Mouse (Mus musculus): ENCODE data around the gene Palld.

Palld gene

DNA sequence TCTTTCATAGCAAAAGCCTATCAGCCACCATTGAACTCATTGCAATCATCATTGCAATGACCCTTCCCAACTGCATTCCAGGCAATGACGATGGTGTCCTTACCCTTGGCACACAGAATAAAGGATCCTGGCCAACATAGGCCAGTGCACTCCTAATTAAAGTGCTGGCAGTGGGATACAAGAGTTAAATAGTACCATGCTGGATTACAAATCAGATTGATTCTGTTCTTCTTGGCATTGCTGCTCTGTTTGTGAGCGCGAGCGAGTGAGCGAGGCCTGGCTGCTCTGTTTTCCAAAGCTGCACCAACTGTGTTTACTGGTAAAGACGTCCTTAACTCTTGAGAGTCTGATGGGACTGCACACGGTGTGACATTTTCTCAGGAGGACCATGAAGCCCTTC, 37.1 kb downstream of the Palld start:
- no peak for DNase-seq

DNA sequence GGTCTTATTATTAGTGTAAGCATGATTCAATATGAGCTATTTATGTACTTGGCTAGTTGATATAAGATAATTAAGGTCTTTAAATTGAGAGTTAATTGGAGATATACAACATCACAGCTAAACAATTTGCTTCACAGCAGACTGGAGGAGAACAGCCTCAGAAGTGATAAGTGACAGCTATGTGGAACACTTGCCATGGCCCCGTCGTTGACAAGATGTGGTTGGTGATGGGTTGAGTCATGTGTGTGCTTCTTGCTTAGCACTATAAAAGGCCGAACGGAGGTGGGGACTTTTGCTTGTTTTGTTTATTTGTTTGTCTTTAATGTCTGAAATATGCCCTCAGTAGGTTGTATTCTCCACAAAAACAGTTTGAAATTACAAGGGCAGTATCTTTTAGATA, 51.2 kb downstream of the Palld start:
- DNase-seq, result no peak

DNA sequence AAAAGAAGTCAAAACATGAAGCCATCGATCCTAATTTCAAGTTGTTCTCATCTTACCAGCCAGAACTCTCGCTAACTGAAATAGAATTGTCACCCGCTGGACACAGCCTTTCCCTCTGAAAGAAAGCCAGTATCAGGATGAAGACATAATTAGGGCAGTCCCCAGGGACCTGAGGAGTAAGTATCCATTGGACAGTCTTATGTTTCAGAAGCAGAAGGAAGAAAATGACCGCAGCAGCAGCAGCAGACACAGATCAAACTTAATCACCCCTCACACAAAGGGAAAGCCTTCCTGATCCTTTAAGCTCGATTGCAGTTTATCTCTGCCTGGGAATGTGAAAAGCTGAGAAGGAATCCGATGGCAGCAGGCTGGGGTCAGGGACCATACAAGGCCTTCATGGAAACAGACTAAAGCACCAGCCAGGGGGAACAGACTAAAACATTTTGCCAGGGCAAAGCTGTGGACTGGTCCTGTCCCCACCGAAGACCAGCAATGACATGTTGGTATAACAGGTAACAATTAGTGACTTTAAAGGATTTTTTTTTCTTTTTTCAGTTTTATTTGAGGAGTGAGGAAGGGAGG, 53.8 kb downstream of the Palld start:
- DNase-seq, result no peak

DNA sequence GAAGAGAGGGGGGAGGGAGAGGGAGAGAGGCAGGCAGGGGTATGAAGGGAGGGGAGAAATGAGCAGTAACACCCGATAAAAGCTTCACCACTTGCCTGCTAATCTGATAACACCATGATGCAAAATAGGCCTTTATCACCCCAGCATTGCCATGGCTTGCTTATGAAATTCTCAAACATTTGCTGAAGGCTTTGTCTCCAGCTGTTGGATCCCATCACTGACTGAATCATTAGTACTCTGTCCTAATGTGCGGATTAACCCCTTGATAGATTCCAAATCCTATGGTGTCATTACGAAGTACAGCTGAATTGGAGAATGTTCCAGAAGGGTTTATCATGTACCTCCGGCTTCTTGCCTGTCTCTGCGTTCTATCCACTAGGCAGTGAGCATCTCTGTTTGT, 55.0 kb downstream of the Palld start:
- no peak for DNase-seq

DNA sequence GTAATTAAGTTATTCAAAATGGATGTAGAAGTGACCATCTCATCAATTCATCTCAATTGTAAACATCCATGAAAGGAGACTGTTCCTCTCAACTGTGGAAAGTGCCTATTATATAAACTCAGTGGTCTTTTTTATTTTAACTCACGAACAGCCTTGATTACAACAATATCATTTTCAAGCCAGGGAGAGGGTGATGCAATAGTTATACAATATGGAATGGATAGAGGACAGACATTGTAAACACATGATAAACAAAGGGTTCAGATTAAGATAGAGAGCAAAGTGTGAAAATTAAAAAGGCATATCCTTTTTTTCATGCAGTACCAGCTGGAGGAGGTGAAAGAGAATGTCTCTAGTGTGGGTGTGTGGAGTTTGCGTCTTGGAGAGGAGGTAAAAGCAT, 57.5 kb downstream of the Palld start:
- no peak for DNase-seq

DNA sequence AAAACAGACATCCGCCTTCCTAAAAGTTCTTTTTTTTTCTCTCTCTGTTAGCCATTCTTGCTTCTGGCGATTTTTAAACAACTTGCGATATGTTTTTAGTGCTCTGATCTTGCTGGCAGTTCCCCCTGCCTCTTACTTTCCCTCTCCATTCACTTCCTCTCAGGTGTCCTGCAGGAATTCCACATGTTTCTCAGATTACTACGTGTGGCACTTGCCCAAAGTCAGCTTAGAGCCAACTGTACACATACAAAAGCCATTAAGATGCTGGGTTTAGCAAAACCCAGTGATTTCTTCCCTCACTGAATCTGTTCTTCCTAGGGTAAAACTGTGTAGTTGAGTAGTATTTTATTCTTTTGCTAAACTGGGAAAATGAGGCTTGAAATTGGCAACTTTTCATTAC, 57.9 kb downstream of the Palld start:
- no peak for DNase-seq

DNA sequence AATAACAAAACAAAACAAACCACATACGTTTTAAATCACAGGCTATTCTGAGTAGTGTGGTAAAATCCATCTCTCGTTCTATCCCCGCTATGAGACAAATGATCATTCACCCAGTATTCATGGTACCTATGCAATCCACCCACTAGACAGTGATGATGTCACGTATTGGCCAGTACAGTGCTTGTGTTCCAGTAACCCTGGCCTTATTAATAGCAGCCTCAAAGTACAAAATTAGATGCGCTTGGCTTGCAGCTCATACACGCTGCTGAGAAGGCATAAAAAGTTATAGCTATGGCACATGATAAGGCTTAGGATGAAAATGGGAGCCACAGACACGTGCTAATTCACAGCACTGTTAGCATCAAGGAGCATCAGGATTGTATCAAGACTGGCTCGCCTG, 58.7 kb downstream of the Palld start:
- no peak for DNase-seq

DNA sequence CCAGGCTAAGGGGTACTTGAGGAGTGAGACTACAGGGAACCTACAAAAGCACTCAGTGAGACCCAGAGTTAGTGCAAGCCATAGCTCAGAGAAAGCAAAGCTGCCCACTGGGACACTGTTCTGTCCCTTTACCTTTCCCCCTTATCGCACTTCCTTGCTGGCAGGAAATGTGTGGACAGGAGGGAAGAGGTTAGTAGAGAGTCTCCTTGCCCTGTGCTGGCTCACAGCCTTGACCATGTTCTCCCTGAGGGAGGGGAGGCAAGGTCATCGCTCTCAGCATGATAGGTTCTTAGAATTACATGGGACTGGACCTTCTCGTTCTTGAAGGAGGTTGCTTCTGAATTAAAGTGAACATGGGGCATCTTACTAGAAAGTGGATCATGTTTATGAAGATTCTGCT, 69.3 kb downstream of the Palld start:
- no peak for DNase-seq

DNA sequence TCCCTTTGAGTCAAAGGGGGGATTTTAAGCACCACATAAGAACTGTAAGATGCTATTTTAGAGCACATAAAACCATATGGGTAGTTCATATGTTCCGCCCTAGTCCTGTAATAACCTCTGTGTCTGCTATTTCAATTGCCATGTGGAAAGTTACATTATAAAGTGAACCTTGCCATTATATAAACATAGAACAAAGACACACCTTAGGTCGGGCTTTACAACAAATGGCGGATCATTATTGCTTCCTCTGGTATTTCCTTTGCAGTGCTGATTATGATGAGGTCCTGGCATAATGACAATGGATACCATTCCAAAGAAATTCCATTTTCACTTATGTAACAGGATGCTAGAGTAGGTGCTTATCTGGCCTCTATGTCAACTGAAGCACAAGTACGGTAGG, 70.5 kb downstream of the Palld start:
- no peak for DNase-seq

DNA sequence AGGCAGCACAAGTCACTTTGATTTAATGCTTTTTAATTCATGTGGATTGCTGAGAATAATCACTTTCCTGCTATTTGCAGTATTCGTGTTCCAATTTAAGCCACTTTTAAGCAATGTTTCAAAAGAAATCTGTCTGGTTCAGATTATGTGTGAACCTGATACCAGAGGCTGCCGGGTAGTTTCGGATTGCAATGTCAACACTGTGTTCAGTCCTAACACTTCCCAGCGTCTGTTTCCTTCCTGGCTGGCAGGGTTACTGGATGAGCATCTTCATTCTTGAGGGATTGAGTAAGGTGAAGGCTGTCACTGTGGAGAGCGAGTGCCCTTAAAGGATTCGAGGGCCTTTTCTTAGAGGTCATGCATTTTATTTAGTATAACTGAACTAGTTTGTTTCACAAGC, 71.7 kb downstream of the Palld start:
- DNase-seq, result peak in 1 of 2 experiments; percentile 9

DNA sequence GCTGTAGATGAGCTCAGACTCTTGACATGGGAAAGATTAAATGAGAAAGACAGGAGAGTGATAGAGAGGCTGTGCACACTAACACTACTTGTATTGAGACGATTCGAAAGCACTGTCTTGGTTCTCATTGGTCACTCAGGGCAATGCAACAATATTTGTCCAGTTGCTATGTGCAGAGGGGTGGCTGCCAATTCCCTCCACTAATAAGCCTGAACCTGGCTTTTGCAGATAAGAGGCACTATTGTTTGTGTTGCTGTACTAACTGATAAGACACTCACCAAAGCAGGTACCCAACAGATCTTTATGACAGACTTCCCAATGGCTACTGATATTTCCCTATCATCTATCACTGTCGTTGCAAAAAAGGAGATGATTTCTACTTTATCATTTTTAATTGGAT, 77.9 kb downstream of the Palld start:
- no peak for DNase-seq

DNA sequence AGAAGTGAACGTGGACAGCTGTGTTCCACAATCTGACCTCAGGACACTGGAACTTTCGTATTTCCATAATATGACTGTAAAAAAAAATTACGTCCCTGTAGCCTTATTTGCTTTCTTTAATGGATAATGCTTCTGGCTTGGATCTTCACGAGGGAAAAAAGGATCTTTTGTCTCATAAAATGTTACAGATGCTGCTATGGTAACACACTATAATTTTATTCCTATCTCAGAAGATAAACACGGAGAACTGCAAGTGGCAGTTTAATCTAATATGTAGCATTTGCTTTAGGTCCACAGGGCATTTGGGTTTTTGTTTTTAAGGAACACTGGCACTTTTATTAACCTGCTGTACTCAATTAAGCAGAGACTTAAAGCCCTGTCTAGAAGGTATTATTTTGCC, 79.3 kb downstream of the Palld start:
- DNase-seq, result no peak

DNA sequence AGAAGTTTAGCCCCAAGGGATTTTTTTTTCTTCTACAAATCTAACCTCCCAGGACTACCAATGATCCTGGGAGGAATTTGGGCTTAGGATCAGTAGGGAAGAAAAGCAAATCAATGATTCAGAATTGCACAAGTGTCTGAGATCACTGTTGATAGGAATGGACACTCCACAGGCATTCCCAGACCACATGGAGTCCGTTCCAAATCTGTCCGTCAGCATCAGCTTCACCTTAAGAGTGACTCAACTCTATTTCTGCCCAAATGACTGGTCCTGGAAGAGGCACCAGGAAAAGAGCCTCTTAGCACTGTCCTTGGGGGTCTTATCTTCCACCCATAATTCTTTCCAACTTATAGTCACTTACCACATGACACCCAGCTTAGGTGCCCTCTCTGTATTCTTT, 98.7 kb downstream of the Palld start:
- DNase-seq, result no peak

DNA sequence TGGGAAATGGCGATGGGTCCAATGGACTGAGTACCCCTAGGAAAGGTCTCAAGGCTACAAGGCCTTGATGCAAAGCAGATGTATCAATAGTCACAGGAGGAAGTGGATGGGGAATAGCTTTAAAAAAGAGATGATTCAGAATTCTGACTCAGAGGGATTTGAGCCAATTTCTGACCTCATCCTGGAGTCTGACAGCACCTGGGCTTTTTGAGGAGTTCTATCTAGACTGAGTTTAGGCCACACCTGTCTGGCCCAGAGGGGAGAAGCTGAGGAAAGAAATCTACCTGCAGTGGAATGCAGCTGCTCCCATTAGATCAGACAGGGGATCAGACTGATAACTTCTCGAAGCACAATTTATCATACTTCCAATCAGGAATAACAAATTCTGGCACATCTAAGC, 99.7 kb downstream of the Palld start:
- no peak for DNase-seq

DNA sequence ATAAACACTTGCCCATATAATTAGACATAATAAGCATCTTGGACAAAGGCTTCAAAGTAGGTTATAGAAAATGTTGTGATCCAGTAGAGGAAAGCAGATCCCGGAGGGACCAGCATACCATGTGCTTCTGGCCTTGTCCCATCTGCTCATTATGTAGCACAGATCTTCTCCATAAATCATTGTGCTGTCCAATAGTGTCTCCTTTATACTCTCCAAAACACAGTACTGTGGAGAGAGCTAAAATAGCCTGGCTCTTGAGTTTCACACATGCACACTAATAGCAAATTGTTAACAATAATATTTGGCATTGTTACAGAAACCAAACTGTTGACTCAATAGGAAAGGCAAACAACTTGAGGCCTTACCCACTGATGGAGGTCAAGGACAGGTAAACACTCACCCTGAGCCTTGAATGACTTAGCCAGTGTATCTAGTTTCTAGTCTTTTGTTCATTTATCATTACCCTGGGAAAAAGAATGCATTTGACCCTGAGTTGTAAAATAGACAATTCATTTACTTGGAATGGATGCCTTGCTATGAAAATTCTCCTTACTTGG, 105.0 kb downstream of the Palld start:
- DNase-seq, result no peak

DNA sequence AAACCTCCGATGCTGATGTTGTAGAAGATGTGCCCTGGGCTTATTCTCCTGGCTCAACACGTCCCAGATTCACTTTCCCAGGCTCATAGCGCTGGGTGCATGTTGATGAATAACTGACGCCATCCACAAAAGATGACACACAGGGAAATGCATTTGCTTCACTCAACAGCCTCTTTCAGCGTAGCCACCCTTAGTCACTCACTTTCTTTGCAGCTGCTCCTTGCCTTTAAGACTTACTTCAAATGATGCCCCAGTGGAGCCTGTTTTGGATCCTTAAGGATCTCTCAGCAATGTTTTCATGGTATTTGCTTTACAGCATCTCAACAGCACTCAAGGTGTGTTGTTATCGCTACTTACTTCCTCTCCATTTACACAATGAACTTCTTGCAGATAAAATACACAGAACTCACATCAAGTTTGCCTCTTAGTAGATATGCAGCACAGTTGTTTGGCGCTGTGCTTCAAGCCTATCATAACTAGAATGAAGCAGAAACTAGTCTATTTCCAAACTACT, 105.9 kb downstream of the Palld start:
- peak in 1 of 2 experiments; percentile 4 for DNase-seq

DNA sequence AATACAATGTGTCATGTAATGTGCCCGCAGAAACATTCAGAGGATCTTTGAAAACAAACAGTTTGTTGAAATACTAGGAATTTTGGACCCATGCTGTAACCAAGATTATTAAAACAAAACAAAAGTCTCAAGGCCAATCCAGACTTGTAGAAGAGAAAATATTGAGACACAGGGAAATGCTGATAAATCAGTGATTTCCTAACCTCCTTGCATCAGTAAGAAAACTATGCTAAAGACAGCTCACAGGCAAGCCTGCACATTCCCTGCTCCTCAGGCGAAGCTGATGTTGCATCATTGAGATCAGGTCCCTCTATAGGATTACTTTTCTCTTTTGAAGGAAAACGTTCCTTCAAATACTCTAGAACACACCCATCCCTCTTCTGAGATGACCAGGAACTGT, 112.5 kb downstream of the Palld start:
- DNase-seq, result no peak

DNA sequence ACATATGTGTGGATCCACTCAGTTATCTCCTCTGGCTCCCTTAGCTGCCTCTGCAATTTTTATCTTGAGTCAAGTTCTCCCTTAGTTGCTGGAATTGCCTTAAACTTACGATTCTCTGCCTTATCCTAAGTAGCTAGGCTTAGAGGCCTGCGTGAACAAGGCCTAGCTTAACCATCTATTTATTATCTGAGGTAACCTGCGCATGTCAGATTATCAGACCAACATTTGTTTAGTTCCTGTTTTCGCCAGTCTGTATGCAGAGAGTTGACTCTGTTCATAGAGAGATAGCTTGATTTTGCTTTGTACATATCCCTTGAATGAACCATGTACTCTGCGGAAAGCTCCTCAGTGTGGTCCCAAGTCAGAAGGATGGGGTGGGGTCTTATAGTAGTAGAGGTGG, 113.2 kb downstream of the Palld start:
- DNase-seq, result no peak

DNA sequence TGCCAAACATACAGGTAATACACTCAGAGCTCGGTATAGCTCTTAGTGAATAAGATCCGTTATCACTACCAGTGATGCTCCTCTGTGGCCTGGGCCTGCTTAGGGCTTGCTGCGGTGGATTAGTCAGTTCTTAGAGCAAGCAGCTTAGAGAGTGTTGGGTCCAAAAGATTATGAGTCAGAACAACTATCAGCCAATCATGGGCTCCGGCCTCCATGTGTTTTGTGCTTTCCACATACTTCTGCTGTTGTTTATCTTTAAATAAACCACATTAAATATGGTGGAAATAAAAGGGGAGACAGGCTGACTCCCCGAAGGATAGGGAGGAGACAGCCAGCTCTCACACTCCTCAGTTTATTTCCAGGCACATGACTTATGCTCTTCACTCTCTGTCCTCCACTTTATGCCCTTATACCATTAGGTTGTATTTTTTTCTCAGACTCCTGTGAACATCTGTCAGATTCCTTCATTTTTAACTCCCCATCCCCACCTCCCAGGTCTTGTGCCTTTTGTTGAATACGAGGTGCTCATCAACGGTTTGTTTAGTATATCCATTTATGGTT, 119.5 kb downstream of the Palld start:
- no peak for DNase-seq

DNA sequence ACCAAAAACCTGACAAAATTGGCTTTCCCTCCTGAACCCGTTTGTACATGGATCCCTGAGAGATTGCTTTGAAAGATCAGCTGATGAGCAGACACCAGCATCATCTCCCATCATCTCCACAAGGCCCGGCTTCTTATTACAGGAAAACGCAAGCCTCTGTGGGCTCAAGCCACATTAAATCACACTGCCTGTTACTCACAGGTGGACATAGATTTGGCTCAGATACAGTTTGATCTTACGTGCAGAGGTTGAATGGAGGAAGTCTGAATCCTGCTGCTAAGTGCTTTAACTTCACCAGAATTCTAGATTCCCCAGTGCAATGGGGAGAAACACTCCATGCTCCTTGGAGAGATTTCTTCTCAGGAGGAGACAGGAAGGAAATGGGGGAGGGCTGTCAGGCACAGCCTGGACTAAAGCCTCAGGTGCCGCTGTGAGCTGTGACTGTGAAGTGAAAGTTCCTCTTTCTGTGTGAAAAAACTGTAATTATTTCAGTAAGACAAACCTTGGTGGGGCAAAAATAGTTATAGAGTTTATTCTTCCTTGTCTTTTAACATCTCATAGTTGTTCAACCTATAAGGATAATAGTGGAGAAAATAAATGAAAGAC, 121.7 kb downstream of the Palld start:
- no peak for DNase-seq

DNA sequence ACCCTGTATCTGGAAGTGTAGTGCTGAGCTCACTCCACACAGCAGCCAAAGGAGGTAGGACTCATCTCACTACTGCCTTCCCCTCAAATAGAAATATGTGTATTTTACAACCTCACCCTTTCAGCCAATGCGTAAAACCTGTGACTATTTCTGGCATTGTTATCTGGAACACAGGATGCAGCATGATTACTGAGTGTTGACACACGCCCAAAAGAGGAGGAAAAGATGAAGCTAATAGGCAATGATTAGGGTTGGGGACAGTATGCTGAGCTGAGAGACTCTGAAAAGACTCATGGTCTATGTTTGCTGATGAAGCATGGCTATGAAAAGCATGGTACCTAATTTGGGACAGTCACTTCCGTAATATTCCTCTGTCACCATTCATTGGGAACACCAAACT, 124.3 kb downstream of the Palld start:
- no peak for DNase-seq

DNA sequence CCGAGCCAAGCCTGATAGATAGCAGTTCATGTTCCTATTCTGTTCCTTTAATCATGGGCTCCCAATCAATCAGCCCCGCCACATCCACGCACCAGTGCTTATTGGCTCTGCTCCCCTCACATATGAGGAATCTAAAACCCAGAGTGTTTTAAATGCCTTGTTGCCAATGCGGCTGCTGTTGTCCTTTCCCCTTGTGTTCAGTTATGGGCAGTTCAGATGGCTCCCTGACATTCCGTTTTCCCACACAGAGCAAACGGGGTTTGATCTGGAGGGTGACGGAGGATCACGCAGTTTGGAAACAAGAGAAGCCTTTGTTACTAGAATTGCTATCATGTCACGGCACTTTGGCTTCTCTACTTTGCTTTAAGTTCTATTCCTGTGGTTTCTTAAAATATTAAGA, 125.9 kb downstream of the Palld start:
- no peak for DNase-seq

DNA sequence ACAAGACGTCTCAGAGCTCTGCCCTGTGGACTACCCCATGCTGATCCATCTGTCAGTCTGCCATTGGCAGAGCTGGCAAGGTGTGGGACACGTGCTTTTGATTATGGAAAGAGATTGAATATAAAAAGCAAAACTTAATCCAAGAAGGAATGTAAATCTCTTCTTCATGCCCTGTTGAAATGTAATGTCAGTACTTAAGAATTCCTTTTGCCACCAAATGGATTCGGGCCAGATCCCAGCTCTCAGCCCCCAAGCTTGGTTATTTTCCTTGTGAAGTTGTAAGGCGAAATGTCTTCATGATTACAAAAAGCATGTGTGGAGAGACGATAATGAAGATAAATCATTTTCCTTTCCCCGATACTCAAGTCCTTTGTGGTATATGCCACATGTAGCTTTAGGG, 126.6 kb downstream of the Palld start:
- no peak for DNase-seq

DNA sequence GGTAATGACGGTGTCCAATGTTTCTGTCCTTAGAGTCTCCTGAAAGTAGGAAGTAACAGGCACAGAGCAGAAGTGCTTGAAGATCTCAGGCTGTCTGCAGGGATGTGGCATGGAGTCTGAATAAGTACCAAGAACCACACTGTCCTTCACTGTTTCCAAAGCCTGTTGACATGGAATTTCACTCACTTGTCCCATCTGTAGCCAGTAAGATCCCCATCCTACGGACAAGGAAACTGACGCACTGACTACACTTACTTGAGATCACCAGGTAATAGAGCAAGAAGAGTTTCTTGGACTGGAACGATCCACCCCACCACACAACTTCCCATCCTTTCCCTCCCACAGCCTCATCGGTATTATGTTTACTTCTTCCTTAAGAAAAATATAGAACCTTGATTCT, 128.3 kb downstream of the Palld start:
- DNase-seq, result no peak
